Mouse (Mus musculus) stomach, embryonic 15.5 days (tissue): ENCODE results near the gene Oip5. TPM values are rescaled to one million over a fixed set of nuclear protein-coding genes. Genes with fewer than 3 reads are reported as not detected.
"Not testable (repeated sequence)": the region's sequence is repeated elsewhere in the genome, so short reads cannot be mapped to it uniquely, and the experiment has no call there.

Experiments
- ATAC-seq: fragments of 200-750 bp; cut with Nextera tagmentation; 2 replicates; pipeline ENCODE4 v1.8.0; 2017; ENCODE audit warnings: low read depth, moderate number of reproducible peaks, moderate TSS enrichment; ENCODE audit not compliant: insufficient read depth, low FRiP score
- H3K27ac ChIP-seq: fragments of 300-500 bp; sonication (generic); 2 replicates; pipeline ENCODE4 v1.5.1; 2015; ENCODE audit warnings: mild to moderate bottlenecking, inconsistent platforms
- H3K27me3 ChIP-seq: fragments of 300-500 bp; sonication (generic); replicated peaks from 2 replicates; pipeline ENCODE4 v1.6.1; 2015; ENCODE audit warnings: inconsistent platforms
- H3K36me3 ChIP-seq: fragments of 300-500 bp; sonication (generic); 2 replicates; pipeline ENCODE4 v1.6.1; 2015; ENCODE audit warnings: inconsistent platforms
- H3K4me1 ChIP-seq: fragments of 300-500 bp; sonication (generic); 2 replicates; pipeline ENCODE4 v1.6.1; 2015; ENCODE audit warnings: inconsistent platforms
- H3K4me2 ChIP-seq: fragments of 300-500 bp; sonication (generic); 2 replicates; pipeline ENCODE4 v1.6.1; 2015; ENCODE audit warnings: mild to moderate bottlenecking, inconsistent platforms
- H3K4me3 ChIP-seq: fragments of 300-500 bp; sonication (generic); replicated peaks from 2 replicates; pipeline ENCODE4 v1.5.1; 2015; ENCODE audit warnings: inconsistent platforms
- H3K9ac ChIP-seq: fragments of 300-500 bp; sonication (generic); 2 replicates; pipeline ENCODE4 v1.6.1; 2015; ENCODE audit warnings: inconsistent platforms
- H3K9me3 ChIP-seq: fragments of 300-500 bp; sonication (generic); 2 replicates; pipeline ENCODE4 v1.6.1; 2016; ENCODE audit warnings: inconsistent platforms
- WGBS: fragments of 180-500 bp; shearing (Covaris S2); methylation state at CpG from one replicate; pipeline ENCODE4 v1.1.7; 2015; 5-methylcytosine and 5-hydroxymethylcytosine counted together
- polyA plus RNA-seq: library from polyadenylated mRNA; unstranded; fragments of >200 nt; fragmentation: Nextera tagmentation; extraction: Ambion mirVana; gene quantifications from 2 replicates; pipeline ENCODE4 v1.2.1, GENCODE M21; 2015

Gene Oip5
- polyA plus RNA-seq, 1 experiment from 2014 or later = 24.2 TPM

GRCm38 (mm10) chr2:119603909-119604308 is 14.4 kb downstream of the Oip5 start:
- Histone ChIP-seq H3K36me3 (peaks cover 24% of the 10 kb centered on the region), H3K27me3 (no peaks in the 10 kb centered on the region), H3K4me3 (no peak overlapping the region), H3K4me2 (no peak overlapping the region), H3K9me3 (no peaks in the 10 kb centered on the region), H3K9ac (no peak overlapping the region), H3K27ac (no peak overlapping the region), H3K4me1 (no peaks in the 10 kb centered on the region)
- 51% methylated on average over 2 of the region's 2 CpGs for WGBS
- ATAC-seq = no peak

GRCm38 (mm10) chr2:119602488-119602887 is 15.8 kb downstream of the Oip5 start:
- no peaks in the 10 kb centered on the region for H3K27me3 ChIP-seq
- no peak overlapping the region for H3K9ac ChIP-seq
- H3K27ac ChIP-seq = no peak overlapping the region
- no peaks in the 10 kb centered on the region for H3K9me3 ChIP-seq
- H3K36me3 ChIP-seq = peaks cover 28% of the 10 kb centered on the region
- H3K4me3 ChIP-seq = no peak overlapping the region
- H3K4me2 ChIP-seq = no peak overlapping the region
- H3K4me1 ChIP-seq = no peaks in the 10 kb centered on the region
- no peak for ATAC-seq
- WGBS = 33% methylated on average over 1 of the region's 1 CpGs

- H3K9me3 ChIP-seq, H3K4me2 ChIP-seq, H3K4me3 ChIP-seq, H3K9ac ChIP-seq, ATAC-seq, H3K4me1 ChIP-seq, H3K27ac ChIP-seq, H3K27me3 ChIP-seq: not testable (repeated sequence)
- peaks cover 34% of the 10 kb centered on the region for H3K36me3 ChIP-seq
- 64% methylated on average over 3 of the region's 3 CpGs for WGBS
Measured at GRCm38 (mm10) chr2:119601575-119601974, 16.7 kb downstream of the Oip5 start.

GRCm38 (mm10) chr2:119601027-119601426 is 17.2 kb downstream of the Oip5 start:
- Histone ChIP-seq H3K4me1 (no peaks in the 10 kb centered on the region), H3K36me3 (peaks cover 34% of the 10 kb centered on the region), H3K9ac (no peak overlapping the region), H3K27me3 (no peaks in the 10 kb centered on the region), H3K4me2 (no peak overlapping the region), H3K27ac (no peak overlapping the region), H3K9me3 (no peaks in the 10 kb centered on the region), H3K4me3 (no peak overlapping the region)
- WGBS = 85% methylated on average over 4 of the region's 4 CpGs
- no peak for ATAC-seq

- Histone ChIP-seq H3K9me3 (no peaks in the 10 kb centered on the region), H3K36me3 (peaks cover 28% of the 10 kb centered on the region), H3K4me1 (peaks cover 5% of the 10 kb centered on the region; the same call in 1 of the 2 replicates), H3K27ac (no peak overlapping the region), H3K9ac (no peak overlapping the region), H3K4me3 (no peak overlapping the region), H3K27me3 (no peaks in the 10 kb centered on the region), H3K4me2 (no peak overlapping the region)
- ATAC-seq = no peak
- 87% methylated on average over 8 of the region's 8 CpGs for WGBS
Measured at GRCm38 (mm10) chr2:119596781-119597330, 21.4 kb downstream of the Oip5 start.

- no peak overlapping the region for H3K27ac ChIP-seq
- H3K4me3 ChIP-seq = peak overlapping the region; percentile 89
Measured at GRCm38 (mm10) chr2:119595308-119595707, 23.0 kb downstream of the Oip5 start.

GRCm38 (mm10) chr2:119594113-119594981 is 23.9 kb downstream of the Oip5 start:
- Histone ChIP-seq H3K9ac (peak overlapping the region; percentile 84), H3K4me3 (peak overlapping the region; percentile 89), H3K4me1 (peaks cover 5% of the 10 kb centered on the region; the same call in 1 of the 2 replicates), H3K27ac (peak overlapping the region; percentile 92), H3K36me3 (peaks cover 18% of the 10 kb centered on the region), H3K9me3 (no peaks in the 10 kb centered on the region), H3K27me3 (no peaks in the 10 kb centered on the region), H3K4me2 (peak overlapping the region; percentile 60)
- ATAC-seq = peak; percentile 96
- WGBS = under 1% methylated on average over 61 of the region's 61 CpGs

More at GRCm38 (mm10) chr2:119595308-119595707, 23.0 kb downstream of the Oip5 start:
- Histone ChIP-seq H3K4me2 (peak overlapping the region; percentile 60), H3K36me3 (peaks cover 23% of the 10 kb centered on the region), H3K4me1 (peaks cover 5% of the 10 kb centered on the region; the same call in 1 of the 2 replicates), H3K9ac (peak overlapping the region; percentile 84), H3K9me3 (no peaks in the 10 kb centered on the region), H3K27me3 (no peaks in the 10 kb centered on the region)
- no peak for ATAC-seq
- 30% methylated on average over 4 of the region's 4 CpGs for WGBS

- WGBS = 9% methylated on average over 7 of the region's 7 CpGs
- H3K27me3 ChIP-seq = no peaks in the 10 kb centered on the region
- H3K27ac ChIP-seq = peak overlapping the region; percentile 81
- peak; percentile 16; the same call in 1 of the 2 replicates for ATAC-seq
- no peak overlapping the region for H3K9ac ChIP-seq
- no peaks in the 10 kb centered on the region for H3K9me3 ChIP-seq
- peaks cover 5% of the 10 kb centered on the region; the same call in 1 of the 2 replicates for H3K4me1 ChIP-seq
- peak overlapping the region; percentile 89 for H3K4me3 ChIP-seq
- H3K4me2 ChIP-seq = peak overlapping the region; percentile 50
- peaks cover 15% of the 10 kb centered on the region for H3K36me3 ChIP-seq
Measured at GRCm38 (mm10) chr2:119593765-119594112, 24.5 kb downstream of the Oip5 start.

- H3K27me3 ChIP-seq = no peaks in the 10 kb centered on the region
- ATAC-seq = no peak
- H3K36me3 ChIP-seq = no peaks in the 10 kb centered on the region
- H3K4me1 ChIP-seq = peaks cover 5% of the 10 kb centered on the region; the same call in 1 of the 2 replicates
- H3K9ac ChIP-seq = no peak overlapping the region
- H3K4me3 ChIP-seq = no peak overlapping the region
- no peak overlapping the region for H3K27ac ChIP-seq
- H3K9me3 ChIP-seq = no peaks in the 10 kb centered on the region
- H3K4me2 ChIP-seq = no peak overlapping the region
- WGBS = 84% methylated on average over 3 of the region's 3 CpGs
Measured at GRCm38 (mm10) chr2:119591247-119591646, 27.0 kb downstream of the Oip5 start.

- Histone ChIP-seq H3K4me2 (no peak overlapping the region), H3K9ac (no peak overlapping the region), H3K9me3 (no peaks in the 10 kb centered on the region), H3K27me3 (no peaks in the 10 kb centered on the region), H3K4me1 (no peaks in the 10 kb centered on the region), H3K27ac (no peak overlapping the region), H3K36me3 (no peaks in the 10 kb centered on the region), H3K4me3 (no peak overlapping the region)
- no peak for ATAC-seq
- WGBS = 15% methylated on average over 4 of the region's 4 CpGs
Measured at GRCm38 (mm10) chr2:119587383-119587782, 30.9 kb downstream of the Oip5 start.

- no peaks in the 10 kb centered on the region for H3K27me3 ChIP-seq
- H3K4me3 ChIP-seq = no peak overlapping the region
- H3K4me2 ChIP-seq = no peak overlapping the region
- no peak for ATAC-seq
- no peaks in the 10 kb centered on the region; the same call in 1 of the 2 replicates for H3K36me3 ChIP-seq
- H3K9ac ChIP-seq = no peak overlapping the region
- no peaks in the 10 kb centered on the region for H3K9me3 ChIP-seq
- no peaks in the 10 kb centered on the region for H3K4me1 ChIP-seq
- H3K27ac ChIP-seq = no peak overlapping the region
- WGBS = 86% methylated on average over 8 of the region's 8 CpGs
Measured at GRCm38 (mm10) chr2:119584282-119584681, 34.0 kb downstream of the Oip5 start.

- 46% methylated on average over 2 of the region's 2 CpGs for WGBS
- no peak for ATAC-seq
- no peak overlapping the region for H3K4me2 ChIP-seq
Measured at GRCm38 (mm10) chr2:119583439-119583838, 34.8 kb downstream of the Oip5 start.

More at GRCm38 (mm10) chr2:119583439-119583838, 34.8 kb downstream of the Oip5 start:
- H3K27ac ChIP-seq = no peak overlapping the region
- no peaks in the 10 kb centered on the region for H3K27me3 ChIP-seq
- H3K9me3 ChIP-seq = no peaks in the 10 kb centered on the region
- no peak overlapping the region for H3K9ac ChIP-seq
- no peak overlapping the region for H3K4me3 ChIP-seq
- no peaks in the 10 kb centered on the region for H3K4me1 ChIP-seq
- H3K36me3 ChIP-seq = no peaks in the 10 kb centered on the region; the same call in 1 of the 2 replicates
